Mouse (Mus musculus): ENCODE data around the gene Git2.

DNA sequence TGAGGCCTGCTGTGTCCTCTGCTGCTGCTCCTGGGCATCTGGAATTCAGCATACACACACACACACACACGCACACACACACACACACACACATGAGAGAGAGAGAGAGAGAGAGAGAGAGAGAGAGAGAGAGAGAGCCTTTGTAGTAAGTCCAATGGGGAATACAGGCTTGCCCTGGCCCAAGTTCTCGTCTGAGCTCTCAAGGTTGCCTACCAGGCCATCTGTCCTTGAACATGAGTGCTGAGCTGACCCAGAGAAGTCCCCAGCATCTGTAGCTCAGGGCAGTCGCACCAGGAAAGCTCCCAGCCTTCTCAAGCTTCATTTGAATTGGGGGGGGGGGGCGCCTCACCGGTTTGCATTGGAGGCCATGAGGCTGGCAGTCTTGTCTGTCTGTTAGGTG, 9.9 kb upstream of the Git2 start:
- TF ChIP-seq POLR2A (IDR thresholded peaks at IDR 0.05; ENCODE audit: borderline replicate concordance, extremely low read depth, insufficient read depth, insufficient read length, poor library complexity, severe bottlenecking) (no peak), CTCF (IDR thresholded peaks at IDR 0.05; ENCODE audit: borderline replicate concordance, extremely low read depth, insufficient read depth, insufficient read length) (no peak)

Measured in brain, embryonic 14.5 days (tissue).